Mouse (Mus musculus): Measurements from ENCODE around the gene Usp54.

Gene Usp54

GRCm38 (mm10) chr14:20499982-20500381, 140.9 kb downstream of the Usp54 start:
- DNase-seq (ENCODE audit: low spot score) = no peak

Measured in testis, postnatal 14 days (tissue).